Mouse (Mus musculus) MEL (cell line): ENCODE measurements around the gene Rps6kb2. TPM values are rescaled to one million over a fixed set of nuclear protein-coding genes. Genes with fewer than 3 reads are reported as not detected.
A peak's percentile ranks its signal among the peaks of the same experiment; 100 is the strongest.

Experiments
- DNase-seq: peaks from one replicate; pipeline ENCODE4 v3.0.0; 2011; ENCODE audit warnings: low read depth, low spot score
- H3K27ac ChIP-seq: 2 replicates; pipeline ENCODE4 v1.5.1; 2012; ENCODE audit warnings: low read depth, mild to moderate bottlenecking, control low read depth, low read length, moderate library complexity; ENCODE audit not compliant: control insufficient read depth
- H3K27me3 ChIP-seq, 2 experiments: fragments of 150-350 bp in 1 of 2; sonication (generic) in 1 of 2; 2 replicates each; pipeline ENCODE4 v1.6.1; 2012; ENCODE audit warnings: low read length in 2 of 2, mild to moderate bottlenecking in 2 of 2, improper control_type of control experiment in 1 of 2, moderate library complexity in 1 of 2; ENCODE audit not compliant: insufficient read depth in 2 of 2, control insufficient read depth in 1 of 2
- H3K36me3 ChIP-seq, 2 experiments: 2 replicates each; pipeline ENCODE4 v1.6.1; 2012 to 2014; ENCODE audit warnings: low read length in 2 of 2, improper control_type of control experiment in 1 of 2, inconsistent platforms in 1 of 2, mild to moderate bottlenecking in 1 of 2; ENCODE audit not compliant: insufficient read depth in 2 of 2, control insufficient read depth in 1 of 2
- H3K4me1 ChIP-seq, 2 experiments: fragments of 150-350 bp in 1 of 2; sonication (generic) in 1 of 2; 2 replicates each; pipeline ENCODE4 v1.6.1; 2012; ENCODE audit warnings: low read length in 2 of 2, improper control_type of control experiment in 1 of 2, mild to moderate bottlenecking in 1 of 2; ENCODE audit not compliant: insufficient read depth in 2 of 2, control insufficient read depth in 1 of 2
- H3K4me3 ChIP-seq, 2 experiments: fragments of 150-350 bp in 1 of 2; sonication (generic) in 1 of 2; 2 replicates each; pipeline ENCODE4 v1.5.1; 2012; ENCODE audit warnings: low read depth in 2 of 2, low read length in 2 of 2, mild to moderate bottlenecking in 2 of 2, moderate library complexity in 2 of 2, control low read depth in 1 of 2, improper control_type of control experiment in 1 of 2; ENCODE audit not compliant: control insufficient read depth in 1 of 2, insufficient read depth in 1 of 2
- H3K79me2 ChIP-seq: 2 replicates; pipeline ENCODE4 v1.6.1; 2012; ENCODE audit warnings: mild to moderate bottlenecking, low read length, moderate library complexity; ENCODE audit not compliant: control insufficient read depth, poor library complexity, insufficient read depth
- H3K9ac ChIP-seq: 2 replicates; pipeline ENCODE4 v1.6.1; 2012; ENCODE audit warnings: low read depth, mild to moderate bottlenecking, control low read depth, low read length, moderate library complexity; ENCODE audit not compliant: control insufficient read depth, poor library complexity, severe bottlenecking
- H3K9me3 ChIP-seq: fragments of 150-350 bp; sonication (generic); replicated peaks from 2 replicates; pipeline ENCODE4 v1.6.1; 2012; ENCODE audit warnings: mild to moderate bottlenecking, low read length, improper control_type of control experiment, moderate library complexity; ENCODE audit not compliant: insufficient read depth
- CHD1 ChIP-seq: IDR thresholded peaks from 2 replicates; pipeline ENCODE4 v1.6.1; 2012; ENCODE audit warnings: low read depth, mild to moderate bottlenecking, inconsistent platforms, low read length, improper control_type of control experiment
- CHD2 ChIP-seq: IDR thresholded peaks from 2 replicates; pipeline ENCODE4 v1.6.1; 2011; ENCODE audit warnings: low read length, improper control_type of control experiment
- CTCF ChIP-seq, 3 experiments: IDR thresholded peaks in 2 of 3; conservative IDR thresholded peaks in 1 of 3; 2 replicates each; pipeline ENCODE4 v1.5.1; 2011 to 2012; ENCODE audit warnings: low read length in 3 of 3, low read depth in 2 of 3, mild to moderate bottlenecking in 2 of 3, improper control_type of control experiment in 1 of 3, inconsistent platforms in 1 of 3, mixed read lengths in 1 of 3, moderate library complexity in 1 of 3; ENCODE audit not compliant: control insufficient read depth in 1 of 3, insufficient read depth in 1 of 3, poor library complexity in 1 of 3, severe bottlenecking in 1 of 3
- ELF1 ChIP-seq: IDR thresholded peaks from 2 replicates; pipeline ENCODE4 v1.6.1; 2014; ENCODE audit warnings: low read depth, mild to moderate bottlenecking, inconsistent platforms, low read length, improper control_type of control experiment, moderate library complexity
- EP300 ChIP-seq, 2 experiments: IDR thresholded peaks; 2 replicates each; pipeline ENCODE4 v1.6.1; 2011; ENCODE audit warnings: improper control_type of control experiment in 2 of 2, low read length in 2 of 2, low read depth in 1 of 2, mild to moderate bottlenecking in 1 of 2
- ETS1 ChIP-seq: IDR thresholded peaks from 2 replicates; pipeline ENCODE4 v1.6.1; 2012; ENCODE audit warnings: low read depth, mild to moderate bottlenecking, inconsistent platforms, low read length, improper control_type of control experiment, moderate library complexity
- GATA1 ChIP-seq: IDR thresholded peaks from 2 replicates; pipeline ENCODE4 v1.6.1; 2011; ENCODE audit warnings: low read depth, low read length, improper control_type of control experiment
- HCFC1 ChIP-seq: IDR thresholded peaks from 2 replicates; pipeline ENCODE4 v1.6.1; 2012; ENCODE audit warnings: low read depth, mild to moderate bottlenecking, inconsistent platforms, low read length, improper control_type of control experiment, moderate library complexity
- JUND ChIP-seq: IDR thresholded peaks from 2 replicates; pipeline ENCODE4 v1.6.1; 2011; ENCODE audit warnings: low read depth, mild to moderate bottlenecking, improper control_type of control experiment, low read length
- KAT2A ChIP-seq: conservative IDR thresholded peaks from 2 replicates; pipeline ENCODE4 v1.6.1; 2012; ENCODE audit warnings: low read depth, low read length, improper control_type of control experiment, inconsistent platforms
- MAX ChIP-seq: IDR thresholded peaks from 2 replicates; pipeline ENCODE4 v1.6.1; 2011; ENCODE audit warnings: low read length, improper control_type of control experiment
- MAZ ChIP-seq: IDR thresholded peaks from 2 replicates; pipeline ENCODE4 v1.6.1; 2012; ENCODE audit warnings: low read depth, mild to moderate bottlenecking, inconsistent platforms, low read length, improper control_type of control experiment
- MEF2A ChIP-seq: IDR thresholded peaks from 2 replicates; pipeline ENCODE4 v1.6.1; 2014; ENCODE audit warnings: low read depth, mild to moderate bottlenecking, inconsistent platforms, low read length, improper control_type of control experiment; ENCODE audit not compliant: poor library complexity, insufficient replicate concordance, severe bottlenecking; ENCODE audit errors: extremely low read depth
- MYC ChIP-seq: IDR thresholded peaks from 2 replicates; pipeline ENCODE4 v1.6.1; 2011; ENCODE audit warnings: low read depth, mild to moderate bottlenecking, low read length, improper control_type of control experiment, moderate library complexity
- NELFE ChIP-seq: IDR thresholded peaks from 2 replicates; pipeline ENCODE4 v1.6.1; 2011; ENCODE audit warnings: low read depth, low read length, improper control_type of control experiment
- POLR2A ChIP-seq, 2 experiments: IDR thresholded peaks; 2 replicates each; pipeline ENCODE4 v1.6.1; 2011 to 2012; ENCODE audit warnings: low read length in 2 of 2, mild to moderate bottlenecking in 2 of 2, control low read depth in 1 of 2, improper control_type of control experiment in 1 of 2, low read depth in 1 of 2, moderate library complexity in 1 of 2; ENCODE audit not compliant: control insufficient read depth in 1 of 2, insufficient read depth in 1 of 2, poor library complexity in 1 of 2
- POLR2AphosphoS2 ChIP-seq: IDR thresholded peaks from 2 replicates; pipeline ENCODE4 v1.6.1; 2011; ENCODE audit warnings: low read length, improper control_type of control experiment
- POLR2AphosphoS5 ChIP-seq: IDR thresholded peaks from 2 replicates; pipeline ENCODE4 v1.6.1; 2012; ENCODE audit warnings: low read depth, borderline replicate concordance, mild to moderate bottlenecking, inconsistent platforms, low read length, moderate library complexity, mixed read lengths
- RAD21 ChIP-seq: IDR thresholded peaks from 2 replicates; pipeline ENCODE4 v1.6.1; 2011; ENCODE audit warnings: mild to moderate bottlenecking, low read depth, low read length, improper control_type of control experiment
- RCOR1 ChIP-seq: IDR thresholded peaks from 2 replicates; pipeline ENCODE4 v1.6.1; 2012; ENCODE audit warnings: low read depth, mild to moderate bottlenecking, inconsistent platforms, low read length, improper control_type of control experiment
- TAL1 ChIP-seq: IDR thresholded peaks from 2 replicates; pipeline ENCODE4 v1.6.1; 2012; ENCODE audit warnings: mild to moderate bottlenecking, inconsistent platforms, low read length, moderate library complexity, mixed read lengths
- TBP ChIP-seq: IDR thresholded peaks from 2 replicates; pipeline ENCODE4 v1.8.0; 2011; ENCODE audit warnings: low read depth, low read length, improper control_type of control experiment
- TCF12 ChIP-seq: IDR thresholded peaks from 2 replicates; pipeline ENCODE4 v1.6.1; 2014; ENCODE audit warnings: low read depth, mild to moderate bottlenecking, inconsistent platforms, low read length, improper control_type of control experiment, moderate library complexity
- USF1 ChIP-seq: IDR thresholded peaks from 2 replicates; pipeline ENCODE4 v1.6.1; 2014; ENCODE audit warnings: low read depth, mild to moderate bottlenecking, inconsistent platforms, low read length, improper control_type of control experiment, moderate library complexity
- USF2 ChIP-seq, 2 experiments: IDR thresholded peaks; 2 replicates each; pipeline ENCODE4 v1.6.1; 2011 to 2012; ENCODE audit warnings: improper control_type of control experiment in 2 of 2, low read length in 2 of 2, borderline replicate concordance in 1 of 2, inconsistent platforms in 1 of 2, low read depth in 1 of 2, mild to moderate bottlenecking in 1 of 2; ENCODE audit not compliant: insufficient read depth in 1 of 2
- ZC3H11A ChIP-seq: IDR thresholded peaks from 2 replicates; pipeline ENCODE4 v1.6.1; 2012; ENCODE audit warnings: low read depth, mild to moderate bottlenecking, inconsistent platforms, low read length, improper control_type of control experiment
- ZKSCAN1 ChIP-seq: IDR thresholded peaks from 2 replicates; pipeline ENCODE4 v1.6.1; 2012; ENCODE audit warnings: low read depth, mild to moderate bottlenecking, inconsistent platforms, low read length, improper control_type of control experiment, moderate library complexity
- ZMIZ1 ChIP-seq: IDR thresholded peaks from 2 replicates; pipeline ENCODE4 v1.6.1; 2012; ENCODE audit warnings: low read depth, mild to moderate bottlenecking, inconsistent platforms, low read length, improper control_type of control experiment, moderate library complexity
- ZNF384 ChIP-seq: IDR thresholded peaks from 2 replicates; pipeline ENCODE4 v1.6.1; 2012; ENCODE audit warnings: low read depth, mild to moderate bottlenecking, inconsistent platforms, low read length, improper control_type of control experiment
- polyA plus RNA-seq, 2 experiments: library from polyadenylated mRNA; stranded (reverse) in 1 of 2; unstranded in 1 of 2; fragments of >175 nt in 1 of 2; fragments of >200 nt in 1 of 2; gene quantifications; 2 replicates each; pipeline versions ENCODE4 v1.2.1 to v1.2.4; 2012; ENCODE audit warnings: low replicate concordance in 2 of 2, low read depth in 1 of 2; ENCODE audit not compliant: insufficient read length in 2 of 2, insufficient read depth in 1 of 2, missing spikeins in 1 of 2
- total RNA-seq: library from RNA; depleted of rRNA; stranded (reverse); fragments of 300-350 nt; gene quantifications from 2 replicates; pipeline ENCODE4 v1.2.3, GENCODE M21; 2012

The Rps6kb2 gene
- total and polyA plus RNA-seq, 3 experiments = 8.7 to 19.8 TPM; not detected in 1

- H3K79me2 ChIP-seq = peaks cover 28% of the 10 kb centered on the region
- TF ChIP-seq TAL1 (no peak), POLR2A (IDR thresholded peaks at IDR 0.05; ENCODE audit: control insufficient read depth in 1 of 2, insufficient read depth in 1 of 2, low read depth in 1 of 2, low read length in 2 of 2, poor library complexity in 1 of 2) (peak; percentile 27 to 44; a peak in 2 of 4 replicates), CHD2 (no peak), EP300 (IDR thresholded peaks at IDR 0.05; ENCODE audit: low read depth in 1 of 2, low read length in 2 of 2) (peak in 1 of 2 experiments; percentile 9; a peak in 1 of 4 replicates), NELFE (no peak), ELF1 (no peak), CHD1 (no peak), POLR2AphosphoS2 (peak; percentile 59; the same call in 1 of the 2 replicates), JUND (no peak), GATA1 (no peak), KAT2A (no peak), ETS1 (no peak), TCF12 (no peak), ZC3H11A (no peak), MAZ (no peak), RCOR1 (no peak), TBP (no peak), RAD21 (no peak), USF1 (no peak), HCFC1 (no peak)
- no peak overlapping the region for H3K4me3 ChIP-seq
- DNase-seq = peak; percentile 70
- H3K9me3 ChIP-seq = no peaks in the 10 kb centered on the region
- no peak overlapping the region for H3K9ac ChIP-seq
- H3K36me3 ChIP-seq = peaks cover 6 to 19% of the 10 kb centered on the region in 2 experiments; a peak in 3 of 4 replicates
- 0 out of 2 replicates have a peak overlapping the region, but pooled peaks have one; percentile 5 for H3K27ac ChIP-seq
- peaks cover 6 to 20% of the 10 kb centered on the region in 2 experiments for H3K4me1 ChIP-seq
- no peaks in the 10 kb centered on the region for H3K27me3 ChIP-seq
Observed at GRCm38 (mm10) chr19:4194021-4194724, 31.0 kb upstream of the Rps6kb2 start.

DNA sequence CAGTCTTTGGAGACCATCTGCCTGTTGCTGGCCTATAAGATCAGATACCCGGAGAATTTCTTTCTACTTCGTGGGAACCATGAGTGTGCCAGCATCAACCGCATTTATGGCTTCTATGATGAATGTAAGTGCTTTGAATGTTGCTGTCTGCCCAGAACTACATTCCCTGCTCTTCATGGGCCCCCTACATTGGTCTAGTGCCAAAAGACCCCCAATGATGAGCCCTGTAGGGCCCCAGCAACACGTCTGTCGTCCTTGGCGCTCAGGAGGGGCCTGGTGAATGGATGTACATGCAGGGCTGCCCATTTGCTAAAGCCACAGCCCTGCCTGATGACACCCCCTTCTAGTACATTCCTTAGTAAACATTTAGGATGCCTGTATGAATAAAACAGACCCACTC, 30.0 kb upstream of the Rps6kb2 start:
- Histone ChIP-seq H3K9me3 (no peaks in the 10 kb centered on the region), H3K27ac (peak overlapping the region; percentile 9; the same call in 1 of the 2 replicates), H3K79me2 (peaks cover 28% of the 10 kb centered on the region), H3K4me1 (peaks cover 6 to 20% of the 10 kb centered on the region in 2 experiments), H3K9ac (peak overlapping the region; percentile 99), H3K36me3 (peaks cover 6 to 19% of the 10 kb centered on the region in 2 experiments; a peak in 3 of 4 replicates), H3K27me3 (no peaks in the 10 kb centered on the region), H3K4me3 (peak overlapping the region; percentile 85 to 88)
- TF ChIP-seq TBP (no peak), POLR2AphosphoS5 (no peak), MEF2A (no peak), GATA1 (no peak), MAX (no peak), POLR2A (IDR thresholded peaks at IDR 0.05; ENCODE audit: control insufficient read depth in 1 of 2, insufficient read depth in 1 of 2, low read depth in 1 of 2, low read length in 2 of 2, poor library complexity in 1 of 2) (no peak), CHD2 (no peak), ZNF384 (no peak), RAD21 (no peak), EP300 (IDR thresholded peaks at IDR 0.05; ENCODE audit: low read depth in 1 of 2, low read length in 2 of 2) (no peak), ETS1 (no peak), HCFC1 (no peak), MYC (no peak), CTCF (IDR thresholded peaks at IDR 0.05 in 2 of 3, conservative IDR thresholded peaks at IDR 0.05 in 1 of 3; ENCODE audit: control insufficient read depth in 1 of 3, insufficient read depth in 1 of 3, low read depth in 2 of 3, low read length in 3 of 3, poor library complexity in 1 of 3, severe bottlenecking in 1 of 3) (no peak), USF2 (IDR thresholded peaks at IDR 0.05; ENCODE audit: borderline replicate concordance in 1 of 2, insufficient read depth in 1 of 2, low read depth in 1 of 2, low read length in 2 of 2) (no peak), ZMIZ1 (no peak), CHD1 (no peak), ZKSCAN1 (no peak)
- peak; percentile 11 for DNase-seq
